Mouse (Mus musculus): Measurements from ENCODE around the gene Erich4. TPM values are rescaled to one million over a fixed set of nuclear protein-coding genes. Genes with fewer than 3 reads are reported as not detected.

Gene Erich4
- polyA plus RNA-seq, 1 experiment: not detected

DNA sequence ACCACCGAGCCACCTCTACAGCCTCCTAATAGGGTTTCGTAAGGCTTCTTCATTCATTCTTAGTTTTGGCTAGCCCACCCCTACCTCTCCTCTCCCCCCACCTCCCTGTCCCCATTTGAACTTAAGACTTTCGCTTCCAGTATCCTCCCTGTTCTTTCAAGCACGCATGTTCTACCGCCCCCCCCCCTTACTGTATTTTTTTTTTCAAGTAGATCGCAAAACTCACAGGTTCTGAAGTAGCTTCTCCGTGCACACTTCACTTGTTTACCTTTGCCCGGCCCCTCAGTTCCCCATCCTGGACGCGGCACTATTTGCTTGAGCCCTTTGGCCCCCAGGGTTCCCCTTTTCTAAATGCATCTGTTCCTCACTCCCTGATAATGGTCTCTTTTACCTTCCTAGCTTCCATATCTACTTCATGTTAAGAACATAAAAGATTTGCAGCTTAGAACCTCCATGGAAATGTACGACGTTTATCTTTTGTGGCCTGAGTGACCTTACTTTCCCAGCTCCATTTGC lies 36.6 kb upstream of the Erich4 start:
- Histone ChIP-seq H3K4me2 (ENCODE audit: low read depth) (no peak overlapping the region), H3ac (ENCODE audit: control insufficient read depth, insufficient read length) (no peak overlapping the region), H3K36me3 (ENCODE audit: control insufficient read depth, insufficient read depth) (no peaks in the 10 kb centered on the region), H3K79me2 (ENCODE audit: control insufficient read depth, insufficient read depth) (no peaks in the 10 kb centered on the region), H3K4me3 (no peak overlapping the region), H3K27me3 (ENCODE audit: control insufficient read depth, insufficient read depth, insufficient read length) (no peaks in the 10 kb centered on the region)
- no peak for TF ChIP-seq TCF12 (IDR thresholded peaks at IDR 0.05; ENCODE audit: insufficient read depth, poor library complexity, severe bottlenecking)
- TF ChIP-seq MYOD1 (IDR thresholded peaks at IDR 0.05; ENCODE audit: control insufficient read depth in 1 of 3, insufficient read length in 2 of 3, low read depth in 2 of 3): no peak
- no peak for TF ChIP-seq POLR2A (IDR thresholded peaks at IDR 0.05; ENCODE audit: insufficient read length, low read depth)
- no peak for TF ChIP-seq MYOG (IDR thresholded peaks at IDR 0.05; ENCODE audit: control insufficient read depth in 1 of 3, insufficient read depth in 1 of 3, insufficient read length in 2 of 3, low read depth in 2 of 3)
- TF ChIP-seq CEBPB (IDR thresholded peaks at IDR 0.05; ENCODE audit: insufficient read depth, poor library complexity, severe bottlenecking): no peak
- no peak for TF ChIP-seq USF1 (IDR thresholded peaks at IDR 0.05; ENCODE audit: low read depth)
- TF ChIP-seq MAX (IDR thresholded peaks at IDR 0.05; ENCODE audit: low read depth): no peak
- no peak for TF ChIP-seq TCF3 (IDR thresholded peaks at IDR 0.05; ENCODE audit: insufficient read length, low read depth)
- no peak for TF ChIP-seq REST (IDR thresholded peaks at IDR 0.05; ENCODE audit: insufficient read depth, insufficient read length)
- no peak for TF ChIP-seq E2F4 (IDR thresholded peaks at IDR 0.05; ENCODE audit: insufficient read depth)

DNA sequence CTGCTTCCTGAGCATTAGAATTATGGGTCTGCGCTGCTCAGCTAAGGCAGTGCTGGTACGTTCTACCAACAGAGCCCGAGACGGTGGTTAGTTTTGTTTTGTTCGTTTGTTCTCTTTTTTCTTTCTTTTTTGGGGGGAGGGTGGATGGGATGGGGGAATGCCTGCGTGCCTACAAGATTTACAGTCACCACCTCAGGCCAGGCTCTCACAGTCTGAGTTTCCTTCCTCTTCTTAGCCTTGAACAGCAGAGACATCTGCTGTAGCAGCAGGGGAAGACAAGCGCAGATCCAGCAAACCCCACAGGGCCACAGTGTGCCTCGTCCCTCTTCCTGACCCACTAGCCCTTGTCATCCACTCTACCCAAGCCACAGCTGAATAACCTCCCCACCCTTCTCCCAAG lies 35.6 kb upstream of the Erich4 start:
- Histone ChIP-seq H3K4me3 (no peak overlapping the region), H3ac (ENCODE audit: control insufficient read depth, insufficient read length) (no peak overlapping the region), H3K27me3 (ENCODE audit: control insufficient read depth, insufficient read depth, insufficient read length) (no peaks in the 10 kb centered on the region), H3K4me2 (ENCODE audit: low read depth) (no peak overlapping the region), H3K36me3 (ENCODE audit: control insufficient read depth, insufficient read depth) (no peaks in the 10 kb centered on the region), H3K79me2 (ENCODE audit: control insufficient read depth, insufficient read depth) (no peaks in the 10 kb centered on the region)
- TF ChIP-seq CEBPB (IDR thresholded peaks at IDR 0.05; ENCODE audit: insufficient read depth, poor library complexity, severe bottlenecking) (no peak), MAX (IDR thresholded peaks at IDR 0.05; ENCODE audit: low read depth) (no peak), TCF3 (IDR thresholded peaks at IDR 0.05; ENCODE audit: insufficient read length, low read depth) (no peak), MYOD1 (IDR thresholded peaks at IDR 0.05; ENCODE audit: control insufficient read depth in 1 of 3, insufficient read length in 2 of 3, low read depth in 2 of 3) (no peak), MYOG (IDR thresholded peaks at IDR 0.05; ENCODE audit: control insufficient read depth in 1 of 3, insufficient read depth in 1 of 3, insufficient read length in 2 of 3, low read depth in 2 of 3) (no peak), SRF (IDR thresholded peaks at IDR 0.05; ENCODE audit: control insufficient read depth, insufficient read length, low read depth) (no peak), TCF12 (IDR thresholded peaks at IDR 0.05; ENCODE audit: insufficient read depth, poor library complexity, severe bottlenecking) (no peak)

DNA sequence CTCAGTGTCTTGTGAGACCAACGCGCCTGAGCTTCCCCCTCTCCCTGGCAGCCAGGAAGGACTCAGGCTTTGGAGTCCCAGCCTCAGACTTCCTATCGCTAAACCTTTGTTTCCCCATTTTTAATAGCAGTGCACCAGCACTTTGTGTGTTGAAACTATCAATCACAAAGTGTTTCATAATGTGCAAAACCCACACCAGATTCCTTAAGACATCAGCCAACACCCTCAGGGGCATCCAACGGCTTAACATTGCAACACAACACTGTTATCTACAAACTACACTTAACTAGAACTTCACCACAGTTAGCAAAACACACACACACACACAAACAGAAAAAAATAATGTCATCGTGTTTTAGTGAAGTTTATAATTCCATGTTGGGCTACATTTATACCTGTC lies 34.1 kb upstream of the Erich4 start:
- Histone ChIP-seq H3K79me2 (ENCODE audit: control insufficient read depth, insufficient read depth) (no peaks in the 10 kb centered on the region), H3K27me3 (ENCODE audit: control insufficient read depth, insufficient read depth, insufficient read length) (no peaks in the 10 kb centered on the region), H3K4me2 (ENCODE audit: low read depth) (no peak overlapping the region), H3K36me3 (ENCODE audit: control insufficient read depth, insufficient read depth) (no peaks in the 10 kb centered on the region), H3K4me3 (no peak overlapping the region), H3ac (ENCODE audit: control insufficient read depth, insufficient read length) (no peak overlapping the region)
- TF ChIP-seq CEBPB (IDR thresholded peaks at IDR 0.05; ENCODE audit: insufficient read depth, poor library complexity, severe bottlenecking): no peak
- TF ChIP-seq MYOG (IDR thresholded peaks at IDR 0.05; ENCODE audit: control insufficient read depth in 1 of 3, insufficient read depth in 1 of 3, insufficient read length in 2 of 3, low read depth in 2 of 3): no peak

DNA sequence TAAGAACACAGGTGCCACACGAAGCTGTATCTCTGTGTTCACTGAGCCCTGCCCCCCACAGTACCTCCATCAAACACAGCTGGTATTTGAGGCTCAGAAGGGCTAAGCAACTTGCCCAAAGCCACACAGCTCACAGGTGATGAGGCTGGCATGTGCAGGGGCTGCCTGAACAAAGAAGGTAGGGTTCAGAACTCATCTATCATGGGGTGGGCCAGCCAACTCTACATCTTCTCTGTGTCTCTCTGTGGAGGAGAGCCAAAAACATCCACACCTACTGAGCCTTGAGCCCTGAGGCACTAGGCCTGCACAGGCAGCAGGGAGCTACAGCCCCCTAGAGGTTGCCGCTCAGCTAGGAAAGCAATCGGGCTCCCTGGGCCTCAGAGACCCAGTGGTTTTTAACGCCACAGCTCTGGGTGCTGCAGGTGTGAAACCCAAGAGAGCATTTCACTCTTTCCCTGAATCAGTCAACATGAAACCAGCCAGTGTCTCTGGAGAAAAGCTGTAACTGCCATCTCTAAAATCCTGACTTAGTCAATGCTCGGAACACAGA lies 32.0 kb upstream of the Erich4 start:
- H3ac ChIP-seq (ENCODE audit: control insufficient read depth, insufficient read length): no peak overlapping the region
- H3K27me3 ChIP-seq (ENCODE audit: control insufficient read depth, insufficient read depth, insufficient read length): no peaks in the 10 kb centered on the region
- H3K36me3 ChIP-seq (ENCODE audit: control insufficient read depth, insufficient read depth): no peaks in the 10 kb centered on the region
- no peak overlapping the region for H3K4me3 ChIP-seq
- no peak overlapping the region for H3K4me2 ChIP-seq (ENCODE audit: low read depth)
- H3K79me2 ChIP-seq (ENCODE audit: control insufficient read depth, insufficient read depth): no peaks in the 10 kb centered on the region
- TF ChIP-seq SRF (IDR thresholded peaks at IDR 0.05; ENCODE audit: control insufficient read depth, insufficient read length, low read depth) (no peak), MAX (IDR thresholded peaks at IDR 0.05; ENCODE audit: low read depth) (no peak), MYOD1 (IDR thresholded peaks at IDR 0.05; ENCODE audit: control insufficient read depth in 1 of 3, insufficient read length in 2 of 3, low read depth in 2 of 3) (no peak), USF1 (IDR thresholded peaks at IDR 0.05; ENCODE audit: low read depth) (no peak), CEBPB (IDR thresholded peaks at IDR 0.05; ENCODE audit: insufficient read depth, poor library complexity, severe bottlenecking) (no peak), MYOG (IDR thresholded peaks at IDR 0.05; ENCODE audit: control insufficient read depth in 1 of 3, insufficient read depth in 1 of 3, insufficient read length in 2 of 3, low read depth in 2 of 3) (no peak), TCF3 (IDR thresholded peaks at IDR 0.05; ENCODE audit: insufficient read length, low read depth) (no peak), POLR2AphosphoS2 (IDR thresholded peaks at IDR 0.05; ENCODE audit: insufficient read length, low read depth) (no peak), REST (IDR thresholded peaks at IDR 0.05; ENCODE audit: insufficient read depth, insufficient read length) (no peak), POLR2A (IDR thresholded peaks at IDR 0.05; ENCODE audit: insufficient read length, low read depth) (no peak), TCF12 (IDR thresholded peaks at IDR 0.05; ENCODE audit: insufficient read depth, poor library complexity, severe bottlenecking) (no peak), E2F4 (IDR thresholded peaks at IDR 0.05; ENCODE audit: insufficient read depth) (no peak)

DNA sequence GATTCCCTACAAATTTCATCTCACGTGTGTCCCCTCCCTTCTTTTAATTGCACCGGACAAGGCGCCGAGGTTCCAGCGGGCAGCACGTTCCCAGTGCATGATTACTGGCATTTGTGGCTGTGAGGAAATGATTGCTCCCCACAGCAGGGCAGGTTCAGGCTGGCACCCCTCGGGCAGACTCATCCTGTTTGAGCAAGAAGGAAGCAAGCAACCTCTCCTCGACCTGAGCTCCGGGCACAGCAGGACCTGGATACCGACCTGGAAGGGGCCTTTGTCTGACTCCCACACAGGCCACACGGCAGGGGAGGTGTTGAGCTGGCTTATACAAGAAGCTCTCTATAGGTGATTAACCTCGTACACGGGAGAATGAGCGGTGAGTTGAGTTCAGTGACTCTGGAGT lies 29.4 kb upstream of the Erich4 start:
- no peak for TF ChIP-seq E2F4 (IDR thresholded peaks at IDR 0.05; ENCODE audit: insufficient read depth)
- Histone ChIP-seq H3K79me2 (ENCODE audit: control insufficient read depth, insufficient read depth) (no peaks in the 10 kb centered on the region), H3K36me3 (ENCODE audit: control insufficient read depth, insufficient read depth) (no peaks in the 10 kb centered on the region), H3K27me3 (ENCODE audit: control insufficient read depth, insufficient read depth, insufficient read length) (no peaks in the 10 kb centered on the region), H3K4me2 (ENCODE audit: low read depth) (no peak overlapping the region), H3K4me3 (no peak overlapping the region), H3ac (ENCODE audit: control insufficient read depth, insufficient read length) (no peak overlapping the region)

Measured in myocyte (in vitro differentiated cells).